Mouse (Mus musculus): ENCODE data around the gene Ano10. TPM values are rescaled to one million over a fixed set of nuclear protein-coding genes. Genes with fewer than 3 reads are reported as not detected.

Gene Ano10
- polyA plus RNA-seq, 1 experiment from 2014 or later = 46.1 TPM

DNA sequence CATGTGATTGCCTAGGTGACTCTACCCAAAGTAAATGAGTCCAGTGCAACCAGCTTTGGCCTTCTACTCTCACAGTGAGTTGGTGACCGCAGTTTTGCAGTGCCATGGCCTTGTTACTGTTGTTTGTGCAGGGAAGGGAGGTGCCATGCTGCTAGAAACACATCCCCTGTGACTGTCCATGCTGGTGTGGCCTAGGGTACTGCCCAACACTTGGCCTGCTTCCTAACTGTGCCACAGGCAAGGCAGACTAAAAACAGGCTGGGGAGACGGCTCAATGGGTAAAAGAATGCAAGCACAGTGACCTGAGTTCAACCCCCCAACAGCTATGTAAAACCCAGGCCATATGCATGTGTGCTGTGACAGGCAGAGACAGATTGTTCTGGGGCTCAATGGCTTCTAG, 74.3 kb downstream of the Ano10 start:
- Histone ChIP-seq H3K9ac (no peak overlapping the region), H3K27me3 (no peaks in the 10 kb centered on the region), H3K4me1 (0 out of 2 replicates have a peak, but pooled peaks cover 3% of the 10 kb centered on the region), H3K9me3 (no peaks in the 10 kb centered on the region), H3K4me3 (no peak overlapping the region), H3K4me2 (no peak overlapping the region), H3K27ac (no peak overlapping the region), H3K36me3 (no peaks in the 10 kb centered on the region)
- ATAC-seq (ENCODE audit: insufficient number of reproducible peaks, low FRiP score, low TSS enrichment, low read depth) = no peak
- WGBS = 59% methylated on average over 2 of the region's 2 CpGs

DNA sequence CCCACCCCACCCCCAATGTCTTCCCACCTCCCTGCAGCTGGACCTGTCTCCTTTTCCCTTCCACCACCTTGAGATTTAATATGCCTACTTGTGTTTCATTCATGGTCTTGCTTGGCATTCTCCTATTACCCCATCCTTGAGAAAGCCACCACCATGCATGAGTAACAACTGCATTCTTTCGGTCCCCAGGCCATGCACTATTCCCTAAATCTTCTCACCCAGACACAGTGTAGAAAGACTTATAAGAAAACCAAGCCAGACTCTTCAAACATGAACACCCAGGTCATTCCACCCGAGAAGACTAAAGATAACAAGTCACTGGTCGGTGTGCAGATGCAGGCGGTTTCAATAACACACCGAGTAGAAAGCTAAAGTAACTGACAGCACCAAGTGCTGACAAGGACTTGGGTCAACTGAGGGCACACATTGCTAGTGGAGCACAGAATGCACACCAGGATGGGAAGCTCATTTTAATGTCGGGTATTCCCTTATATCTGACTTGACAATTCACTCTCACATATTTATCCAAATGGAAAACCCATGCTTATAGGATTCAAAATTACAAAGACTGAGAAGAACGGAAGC, 77.2 kb downstream of the Ano10 start:
- Histone ChIP-seq H3K9ac (no peak overlapping the region), H3K27ac (no peak overlapping the region), H3K27me3 (no peaks in the 10 kb centered on the region), H3K4me2 (no peak overlapping the region), H3K4me3 (no peak overlapping the region), H3K9me3 (no peaks in the 10 kb centered on the region), H3K36me3 (no peaks in the 10 kb centered on the region), H3K4me1 (no peaks in the 10 kb centered on the region)
- WGBS = 82% methylated on average over 7 of the region's 7 CpGs
- no peak for ATAC-seq (ENCODE audit: insufficient number of reproducible peaks, low FRiP score, low TSS enrichment, low read depth)

DNA sequence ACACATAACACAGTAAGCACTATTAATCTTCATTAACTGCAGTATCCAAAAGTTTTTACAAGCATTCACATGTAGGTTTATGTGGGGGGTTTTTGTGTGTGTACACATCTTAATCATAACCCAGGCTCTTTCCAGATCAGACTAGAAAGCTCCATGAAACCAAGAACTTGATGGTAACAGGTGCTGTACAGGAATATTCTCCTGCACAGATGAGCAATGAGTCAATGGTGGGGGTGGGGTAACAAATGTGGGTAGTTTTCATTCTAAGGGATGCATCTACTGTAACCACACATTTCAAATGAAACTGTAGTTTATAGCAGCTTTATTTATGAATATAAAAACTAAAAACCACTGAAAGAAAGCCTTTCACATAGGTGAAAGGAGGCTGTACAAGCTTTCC, 79.1 kb downstream of the Ano10 start:
- H3K9me3 ChIP-seq = no peaks in the 10 kb centered on the region
- H3K27ac ChIP-seq = no peak overlapping the region
- no peak for ATAC-seq (ENCODE audit: insufficient number of reproducible peaks, low FRiP score, low TSS enrichment, low read depth)
- H3K4me1 ChIP-seq = no peaks in the 10 kb centered on the region
- no peak overlapping the region for H3K9ac ChIP-seq
- H3K36me3 ChIP-seq = no peaks in the 10 kb centered on the region
- H3K4me2 ChIP-seq = no peak overlapping the region
- no peaks in the 10 kb centered on the region for H3K27me3 ChIP-seq
- no peak overlapping the region for H3K4me3 ChIP-seq

DNA sequence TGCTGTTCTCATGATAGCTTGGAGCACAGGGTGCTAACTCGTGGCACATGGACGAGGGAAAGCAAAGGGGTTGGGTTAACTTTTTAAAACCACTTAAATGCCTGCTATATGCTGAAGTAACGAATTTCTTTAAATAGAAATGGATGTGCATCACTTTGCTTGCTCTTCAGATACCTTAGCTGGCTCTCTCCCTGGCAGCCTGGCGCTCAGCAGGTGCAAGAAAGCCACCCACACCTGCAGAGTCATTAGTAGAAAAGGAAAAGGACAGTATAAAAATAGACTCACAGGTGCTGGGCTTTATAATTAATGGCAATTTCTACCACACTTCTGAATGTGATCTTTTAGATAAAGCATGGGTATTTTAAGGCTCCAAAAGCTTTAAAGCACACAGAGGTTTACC, 85.9 kb downstream of the Ano10 start:
- no peak overlapping the region for H3K4me2 ChIP-seq
- H3K4me3 ChIP-seq = no peak overlapping the region
- H3K36me3 ChIP-seq = no peaks in the 10 kb centered on the region
- 68% methylated on average over 4 of the region's 4 CpGs for WGBS
- H3K27me3 ChIP-seq = no peaks in the 10 kb centered on the region
- no peak overlapping the region for H3K27ac ChIP-seq
- H3K9me3 ChIP-seq = no peaks in the 10 kb centered on the region
- ATAC-seq (ENCODE audit: insufficient number of reproducible peaks, low FRiP score, low TSS enrichment, low read depth) = no peak
- no peak overlapping the region for H3K9ac ChIP-seq
- H3K4me1 ChIP-seq = peaks cover 3% of the 10 kb centered on the region; the same call in 1 of the 2 replicates

DNA sequence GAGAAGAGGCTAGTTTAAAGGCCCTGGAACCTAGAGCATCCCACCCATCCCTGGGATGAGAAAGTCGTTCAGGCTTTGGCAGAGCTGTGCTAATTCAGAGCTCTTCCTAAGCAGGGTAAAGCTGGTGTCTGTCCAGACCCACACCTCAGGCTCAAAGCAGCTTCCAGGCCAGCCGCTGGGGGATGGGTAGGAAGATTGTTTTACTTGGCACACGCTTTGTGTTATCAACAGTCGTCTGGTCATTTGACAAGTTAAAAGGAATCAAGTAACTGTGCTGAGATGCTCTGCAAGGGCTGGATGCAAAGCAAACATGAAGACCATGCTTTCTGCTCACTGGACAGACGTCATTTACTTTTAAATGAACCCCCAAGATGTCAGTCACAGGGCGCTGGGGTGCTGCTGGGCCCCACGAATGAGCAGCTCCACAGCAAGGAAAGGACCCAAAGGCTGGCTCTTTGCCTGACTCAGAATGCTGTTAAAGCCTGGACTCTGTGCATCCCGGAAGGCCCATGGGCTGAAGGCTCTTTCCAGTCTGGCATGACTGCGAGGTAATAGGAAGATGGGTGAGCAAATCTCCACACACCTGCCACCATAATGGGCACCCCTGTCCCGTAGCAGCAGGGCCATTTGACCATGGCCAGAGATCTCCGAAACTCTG, 88.6 kb downstream of the Ano10 start:
- ATAC-seq (ENCODE audit: insufficient number of reproducible peaks, low FRiP score, low TSS enrichment, low read depth) = no peak
- H3K9me3 ChIP-seq = no peaks in the 10 kb centered on the region
- no peak overlapping the region for H3K9ac ChIP-seq
- H3K27ac ChIP-seq = no peak overlapping the region
- H3K27me3 ChIP-seq = no peaks in the 10 kb centered on the region
- H3K36me3 ChIP-seq = peaks cover 3% of the 10 kb centered on the region; the same call in 1 of the 2 replicates
- peaks cover 3% of the 10 kb centered on the region; the same call in 1 of the 2 replicates for H3K4me1 ChIP-seq
- no peak overlapping the region for H3K4me3 ChIP-seq
- WGBS = 57% methylated on average over 11 of the region's 11 CpGs
- no peak overlapping the region for H3K4me2 ChIP-seq

DNA sequence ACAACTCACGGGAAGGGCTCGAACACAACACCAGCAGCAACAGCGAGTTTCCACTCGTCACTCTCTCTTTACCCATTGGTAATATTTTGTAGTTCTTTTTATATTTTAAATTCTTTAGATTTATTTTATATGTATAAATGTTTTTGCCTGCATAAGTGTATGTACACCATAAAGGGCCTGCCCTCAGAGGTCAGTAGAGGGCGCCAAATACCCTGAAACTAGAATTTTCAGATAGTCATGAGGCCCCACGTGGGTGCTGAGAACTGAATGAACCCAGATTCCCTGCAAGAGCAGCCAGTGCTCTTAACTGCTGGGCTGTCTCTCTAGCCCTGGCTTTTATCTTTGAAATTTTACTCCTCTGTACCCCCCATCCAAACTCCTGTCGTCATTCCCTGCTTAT, 89.7 kb downstream of the Ano10 start:
- H3K9me3 ChIP-seq = no peaks in the 10 kb centered on the region
- H3K36me3 ChIP-seq = peaks cover 5% of the 10 kb centered on the region; the same call in 1 of the 2 replicates
- peaks cover 4% of the 10 kb centered on the region; the same call in 1 of the 2 replicates for H3K4me1 ChIP-seq
- no peak overlapping the region for H3K27ac ChIP-seq
- H3K4me3 ChIP-seq = no peak overlapping the region
- no peak overlapping the region for H3K9ac ChIP-seq
- 72% methylated on average over 7 of the region's 7 CpGs for WGBS
- H3K27me3 ChIP-seq = no peaks in the 10 kb centered on the region
- H3K4me2 ChIP-seq = no peak overlapping the region
- ATAC-seq (ENCODE audit: insufficient number of reproducible peaks, low FRiP score, low TSS enrichment, low read depth) = no peak

DNA sequence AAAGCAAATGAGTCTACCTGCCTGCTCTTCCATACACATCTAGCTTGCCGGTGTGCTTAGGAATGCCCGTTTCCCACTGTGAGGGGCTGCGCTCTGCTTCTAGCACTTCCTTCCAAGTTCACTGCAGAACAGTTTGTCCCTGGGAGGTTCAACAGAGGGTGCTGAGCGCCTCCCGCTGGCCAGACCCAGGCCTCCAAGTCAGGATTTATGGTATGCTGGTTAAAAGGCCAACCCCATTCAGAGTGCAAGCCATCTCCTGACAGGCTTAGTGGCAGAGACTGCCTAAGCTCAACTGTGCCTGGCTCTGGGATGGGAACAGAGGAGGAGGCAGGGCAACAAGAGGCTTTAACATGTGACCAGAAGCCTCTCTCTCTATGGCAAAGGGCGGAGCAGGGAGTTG, 95.0 kb downstream of the Ano10 start:
- WGBS = 34% methylated on average over 6 of the region's 6 CpGs
- peaks cover 8% of the 10 kb centered on the region; the same call in 1 of the 2 replicates for H3K36me3 ChIP-seq
- H3K4me2 ChIP-seq = no peak overlapping the region
- H3K4me3 ChIP-seq = no peak overlapping the region
- ATAC-seq (ENCODE audit: insufficient number of reproducible peaks, low FRiP score, low TSS enrichment, low read depth) = no peak
- peaks cover 6% of the 10 kb centered on the region for H3K4me1 ChIP-seq
- H3K27me3 ChIP-seq = no peaks in the 10 kb centered on the region
- H3K27ac ChIP-seq = no peak overlapping the region
- no peaks in the 10 kb centered on the region for H3K9me3 ChIP-seq
- H3K9ac ChIP-seq = no peak overlapping the region

DNA sequence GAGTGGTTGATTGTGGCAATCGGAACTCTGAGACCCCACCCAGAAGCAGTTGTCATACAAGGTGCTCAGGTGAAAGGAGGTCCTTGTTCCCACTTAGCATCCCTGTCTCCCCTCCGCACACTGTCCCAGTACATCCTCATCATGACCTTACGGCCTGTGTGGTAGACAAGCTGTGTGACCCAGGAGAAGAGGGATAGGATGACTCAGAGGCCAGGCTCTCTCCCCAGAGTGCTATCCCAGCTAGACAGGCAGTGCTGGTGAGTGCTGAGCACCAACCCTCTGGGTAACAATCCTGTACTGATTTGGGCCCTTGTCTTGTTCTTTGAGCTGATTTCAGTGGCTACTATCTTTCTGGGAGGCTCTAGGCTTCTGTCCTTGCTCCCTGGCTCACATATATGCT, 95.6 kb downstream of the Ano10 start:
- no peak for ATAC-seq (ENCODE audit: insufficient number of reproducible peaks, low FRiP score, low TSS enrichment, low read depth)
- 84% methylated on average over 3 of the region's 3 CpGs for WGBS
- H3K4me1 ChIP-seq = peaks cover 8% of the 10 kb centered on the region
- no peak overlapping the region for H3K9ac ChIP-seq
- H3K27ac ChIP-seq = no peak overlapping the region
- H3K36me3 ChIP-seq = peaks cover 8% of the 10 kb centered on the region; the same call in 1 of the 2 replicates
- H3K4me2 ChIP-seq = no peak overlapping the region
- no peaks in the 10 kb centered on the region for H3K9me3 ChIP-seq
- H3K27me3 ChIP-seq = no peaks in the 10 kb centered on the region
- no peak overlapping the region for H3K4me3 ChIP-seq

DNA sequence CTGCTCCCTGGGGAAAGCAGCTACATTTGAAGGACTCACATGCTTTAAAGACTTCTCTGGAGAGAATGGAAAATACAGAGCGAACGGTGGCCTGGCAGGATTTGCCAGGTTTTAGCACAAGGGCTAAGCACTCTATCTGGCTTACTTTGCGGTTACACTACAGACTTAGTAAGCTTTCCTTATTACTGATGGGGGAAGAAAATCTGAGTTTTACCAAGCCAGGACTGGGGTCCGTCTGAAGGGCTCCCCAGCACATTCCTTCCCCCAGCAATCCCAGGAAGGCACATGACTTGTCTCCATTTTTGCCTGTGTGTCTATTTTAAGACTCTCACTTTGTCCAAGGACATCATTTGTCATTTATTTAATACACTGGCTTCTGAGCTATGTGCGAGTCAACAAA, 97.2 kb downstream of the Ano10 start:
- Histone ChIP-seq H3K4me2 (no peak overlapping the region), H3K27ac (no peak overlapping the region; the same call in 1 of the 2 replicates), H3K36me3 (peaks cover 8% of the 10 kb centered on the region; the same call in 1 of the 2 replicates), H3K27me3 (no peaks in the 10 kb centered on the region), H3K9me3 (no peaks in the 10 kb centered on the region), H3K9ac (no peak overlapping the region), H3K4me1 (peaks cover 10% of the 10 kb centered on the region), H3K4me3 (no peak overlapping the region)
- ATAC-seq (ENCODE audit: insufficient number of reproducible peaks, low FRiP score, low TSS enrichment, low read depth) = no peak
- 56% methylated on average over 5 of the region's 5 CpGs for WGBS

DNA sequence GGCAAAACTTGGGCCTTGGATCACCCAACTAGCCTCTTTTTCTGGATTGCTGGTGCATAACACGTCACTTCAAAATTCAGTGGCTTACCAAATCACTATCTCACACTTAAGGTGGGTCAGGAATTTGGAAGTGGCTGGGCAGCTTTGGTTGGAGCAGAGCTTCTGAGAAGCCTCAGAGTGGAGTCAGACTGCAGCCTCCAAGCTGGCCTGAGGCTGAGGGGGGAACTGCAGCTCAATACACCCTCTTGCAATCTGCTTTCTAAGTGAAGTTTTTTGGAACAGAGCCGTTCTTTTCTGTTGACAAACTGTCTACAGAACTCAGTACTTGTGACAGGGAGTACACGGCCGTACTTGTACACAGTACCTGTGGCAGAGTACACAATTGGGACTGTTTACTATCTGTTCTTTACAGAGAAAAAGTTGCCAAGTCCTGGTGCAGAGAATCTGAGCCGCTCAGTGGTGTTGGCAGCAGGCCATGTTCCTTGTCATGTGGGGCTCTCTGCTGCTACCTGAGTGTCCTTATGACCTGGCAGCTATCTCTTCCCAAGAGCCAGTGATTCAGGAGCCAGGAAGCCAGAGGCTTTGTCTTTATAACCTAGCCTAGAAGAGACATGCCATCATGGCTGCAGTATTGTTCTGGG, 99.1 kb downstream of the Ano10 start:
- Histone ChIP-seq H3K9ac (no peak overlapping the region), H3K4me1 (peaks cover 10% of the 10 kb centered on the region), H3K27ac (no peak overlapping the region), H3K36me3 (peaks cover 3% of the 10 kb centered on the region; the same call in 1 of the 2 replicates), H3K9me3 (no peaks in the 10 kb centered on the region), H3K27me3 (no peaks in the 10 kb centered on the region), H3K4me2 (no peak overlapping the region), H3K4me3 (no peak overlapping the region)
- WGBS = 75% methylated on average over 5 of the region's 5 CpGs
- no peak for ATAC-seq (ENCODE audit: insufficient number of reproducible peaks, low FRiP score, low TSS enrichment, low read depth)

DNA sequence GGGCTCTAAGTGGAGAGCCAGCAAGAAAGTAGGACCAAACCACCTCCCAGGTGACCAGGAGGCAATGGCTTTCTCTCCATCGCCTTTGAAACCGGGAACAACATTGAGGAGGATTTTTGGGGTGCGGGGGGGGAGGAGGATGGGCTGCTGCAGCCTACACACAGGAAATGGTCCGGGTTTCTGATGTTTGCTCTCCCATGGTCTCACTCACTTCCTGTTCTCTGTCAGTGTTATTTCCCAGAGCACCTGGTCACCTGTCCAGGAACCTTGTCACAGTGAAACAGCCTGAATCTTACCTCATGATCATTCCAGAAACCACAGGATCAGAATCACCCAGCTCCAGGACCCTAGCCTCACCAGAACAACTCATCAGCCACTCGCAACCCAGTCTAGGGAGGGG, 100.4 kb downstream of the Ano10 start:
- no peak overlapping the region for H3K4me2 ChIP-seq
- H3K27me3 ChIP-seq = no peaks in the 10 kb centered on the region
- H3K27ac ChIP-seq = no peak overlapping the region
- ATAC-seq (ENCODE audit: insufficient number of reproducible peaks, low FRiP score, low TSS enrichment, low read depth) = no peak
- no peaks in the 10 kb centered on the region for H3K9me3 ChIP-seq
- peaks cover 8% of the 10 kb centered on the region for H3K4me1 ChIP-seq
- no peak overlapping the region for H3K9ac ChIP-seq
- H3K36me3 ChIP-seq = peaks cover 3% of the 10 kb centered on the region; the same call in 1 of the 2 replicates
- WGBS = 68% methylated on average over 5 of the region's 5 CpGs
- no peak overlapping the region for H3K4me3 ChIP-seq

DNA sequence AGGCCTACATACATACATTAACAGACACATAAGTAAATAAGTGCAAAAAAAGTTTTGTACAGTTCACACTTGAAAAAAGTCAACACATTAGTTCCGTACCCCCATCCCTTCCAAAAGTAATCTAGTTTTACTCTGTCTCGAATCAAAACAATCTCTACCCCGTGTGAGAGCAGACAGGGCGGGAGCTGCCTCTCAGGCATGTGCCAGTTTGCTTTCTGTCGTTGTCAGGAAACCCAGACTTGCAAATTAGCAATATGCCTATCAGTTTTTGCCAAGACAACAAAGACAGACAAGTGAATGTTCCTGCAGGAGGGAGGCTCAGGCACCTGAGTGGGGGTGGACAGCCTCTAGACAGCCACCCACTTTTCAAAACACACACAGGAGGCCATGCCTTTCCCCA, 100.9 kb downstream of the Ano10 start:
- Histone ChIP-seq H3K36me3 (peaks cover under 1% of the 10 kb centered on the region; the same call in 1 of the 2 replicates), H3K4me1 (peaks cover 8% of the 10 kb centered on the region), H3K9me3 (no peaks in the 10 kb centered on the region), H3K9ac (no peak overlapping the region), H3K27ac (no peak overlapping the region), H3K27me3 (no peaks in the 10 kb centered on the region), H3K4me3 (no peak overlapping the region), H3K4me2 (no peak overlapping the region)
- 55% methylated on average over 5 of the region's 5 CpGs for WGBS
- ATAC-seq (ENCODE audit: insufficient number of reproducible peaks, low FRiP score, low TSS enrichment, low read depth) = no peak
